Mouse (Mus musculus) limb, embryonic 13.5 days (tissue): ENCODE data around the gene Fbxl16. TPM values are rescaled to one million over a fixed set of nuclear protein-coding genes. Genes with fewer than 3 reads are reported as not detected.

Experiments used
- ATAC-seq: fragments of 200-750 bp; cut with Nextera tagmentation; 2 replicates; pipeline ENCODE4 v1.8.0; 2017; ENCODE audit warnings: low read depth, moderate number of reproducible peaks, moderate TSS enrichment; ENCODE audit not compliant: low FRiP score
- H3K27ac ChIP-seq: fragments of 300-500 bp; sonication (generic); 2 replicates; pipeline ENCODE4 v1.5.1; 2015; ENCODE audit warnings: inconsistent platforms, mild to moderate bottlenecking, moderate library complexity
- H3K27me3 ChIP-seq: fragments of 300-500 bp; sonication (generic); 2 replicates; pipeline ENCODE4 v1.6.1; 2015; ENCODE audit warnings: mild to moderate bottlenecking, inconsistent platforms
- H3K36me3 ChIP-seq: fragments of 300-500 bp; sonication (generic); 2 replicates; pipeline ENCODE4 v1.6.1; 2015; ENCODE audit warnings: inconsistent platforms, mild to moderate bottlenecking, moderate library complexity
- H3K4me1 ChIP-seq: fragments of 300-500 bp; sonication (generic); 2 replicates; pipeline ENCODE4 v1.6.1; 2015; ENCODE audit warnings: inconsistent platforms
- H3K4me2 ChIP-seq: fragments of 300-500 bp; sonication (generic); replicated peaks from 2 replicates; pipeline ENCODE4 v1.6.1; 2015; ENCODE audit warnings: inconsistent platforms, mild to moderate bottlenecking, moderate library complexity
- H3K4me3 ChIP-seq: fragments of 300-500 bp; sonication (generic); 2 replicates; pipeline ENCODE4 v1.5.1; 2015; ENCODE audit warnings: moderate library complexity, mild to moderate bottlenecking, inconsistent platforms
- H3K9ac ChIP-seq: fragments of 300-500 bp; sonication (generic); 2 replicates; pipeline ENCODE4 v1.6.1; 2015; ENCODE audit warnings: mild to moderate bottlenecking, inconsistent platforms
- H3K9me3 ChIP-seq: fragments of 300-500 bp; sonication (generic); 2 replicates; pipeline ENCODE4 v1.6.1; 2016; ENCODE audit warnings: inconsistent platforms
- whole genome bisulfite sequencing: fragments of 180-500 bp; shearing (Covaris S2); methylation state at CpG from one replicate; pipeline ENCODE4 v1.1.7; 2015; 5-methylcytosine and 5-hydroxymethylcytosine counted together
- polyA plus RNA-seq: library from polyadenylated mRNA; unstranded; fragments of >200 nt; fragmentation: Nextera tagmentation; extraction: Ambion mirVana; gene quantifications from 2 replicates; pipeline ENCODE4 v1.2.1, GENCODE M21; 2015

Gene Fbxl16
- polyA plus RNA-seq, 1 experiment from 2014 or later, result 2.8 TPM

DNA sequence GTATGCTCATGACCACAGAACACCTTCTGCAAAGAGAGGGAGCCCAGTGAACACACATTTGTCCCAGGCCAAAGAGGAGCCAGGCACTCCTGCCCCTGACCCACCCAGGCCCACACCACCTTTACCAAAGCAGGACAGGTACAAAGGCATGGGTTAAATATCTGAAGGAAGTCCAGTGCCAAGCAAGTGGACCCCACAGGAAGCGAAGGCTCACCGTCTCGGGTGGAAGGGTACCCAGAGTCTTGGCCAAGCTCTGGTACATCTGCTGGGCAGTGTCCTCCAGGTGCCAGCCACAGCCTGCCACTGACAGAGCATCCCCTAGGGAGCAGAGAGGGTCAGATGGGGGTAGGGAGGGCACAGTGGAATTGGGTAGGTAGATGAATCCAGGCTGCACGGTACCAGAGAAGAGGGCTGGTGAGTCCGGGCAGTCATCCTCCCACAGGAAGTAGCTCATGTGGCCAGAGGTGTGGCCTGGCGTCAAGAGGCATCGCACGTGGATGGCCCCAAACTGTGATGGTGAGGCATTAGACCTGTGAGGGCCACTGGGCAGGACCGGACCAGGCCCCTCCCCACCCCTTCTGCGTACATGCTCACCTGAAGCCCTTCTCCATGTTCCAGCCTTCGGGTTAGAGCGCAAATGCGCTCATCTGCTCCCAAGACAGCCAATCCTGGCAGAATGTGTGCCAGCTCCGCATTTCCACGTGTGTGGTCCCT is 24.9 kb upstream of the Fbxl16 start:
- no peak for ATAC-seq
- WGBS, result 79% methylated on average over 15 of the region's 15 CpGs
- Histone ChIP-seq H3K36me3 (peaks cover 64% of the 10 kb centered on the region), H3K27ac (no peak overlapping the region), H3K4me1 (peaks cover 18% of the 10 kb centered on the region), H3K9me3 (no peaks in the 10 kb centered on the region), H3K27me3 (no peaks in the 10 kb centered on the region), H3K9ac (peak overlapping the region; percentile 90), H3K4me2 (peak overlapping the region; percentile 86), H3K4me3 (peak overlapping the region; percentile 73)

DNA sequence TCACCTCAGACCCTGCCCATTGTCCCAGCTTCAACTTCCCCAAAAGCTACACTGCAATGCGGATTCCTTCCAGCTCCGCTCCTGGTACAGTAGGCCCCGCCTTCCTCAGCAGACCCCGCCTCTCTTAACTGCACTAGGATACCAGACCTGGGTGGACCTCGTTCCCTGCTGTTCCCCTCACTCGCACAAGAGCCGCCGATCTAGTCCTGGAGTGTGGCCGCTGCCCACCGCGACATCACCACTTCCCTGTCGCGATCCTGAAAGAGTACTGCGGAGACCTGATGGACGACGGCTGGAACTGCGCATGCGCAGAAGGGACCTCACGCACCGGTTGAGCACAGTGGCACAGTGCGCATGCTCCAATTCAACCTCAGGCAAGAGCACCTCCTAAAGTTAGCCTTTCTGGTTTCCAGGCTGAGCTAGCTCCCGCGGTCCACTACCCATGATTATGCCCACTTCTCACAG is 23.6 kb upstream of the Fbxl16 start, which contains the start of gene Haghl:
Gene Haghl (minus strand): TSS at position 393 of the 465 bp plus-strand sequence.
- Histone ChIP-seq H3K36me3 (peaks cover 62% of the 10 kb centered on the region), H3K4me2 (peak within 1 kb of the TSS; percentile 86), H3K27ac (peak within 1 kb of the TSS; percentile 92), H3K9me3 (no peaks in the 10 kb centered on the region), H3K4me3 (peak within 1 kb of the TSS; percentile 73), H3K4me1 (peaks cover 18% of the 10 kb centered on the region), H3K27me3 (no peaks in the 10 kb centered on the region), H3K9ac (peak within 1 kb of the TSS; percentile 90)
- peak; percentile 86 for ATAC-seq
- under 1% methylated on average over 23 of the region's 23 CpGs for WGBS

DNA sequence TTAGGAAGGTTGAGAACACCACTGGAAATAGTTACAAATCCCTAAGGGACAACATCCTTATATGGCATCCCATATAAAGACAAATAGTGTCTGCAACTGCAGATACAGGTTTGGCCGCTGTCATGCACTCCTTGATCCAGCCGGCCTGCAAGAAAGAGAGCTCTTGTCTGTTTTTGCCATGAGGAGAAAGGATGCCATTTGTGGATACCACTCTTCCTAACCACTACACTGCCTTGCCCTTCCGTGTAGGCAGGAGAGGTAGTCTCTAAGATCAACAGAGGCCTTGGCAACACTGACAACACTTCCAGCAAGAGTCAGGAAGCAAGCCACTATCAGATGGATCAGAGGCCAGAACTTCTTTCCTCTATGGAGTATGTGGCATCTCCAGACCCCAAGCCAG is 22.6 kb upstream of the Fbxl16 start, which contains the start of gene Ccdc78:
Gene Ccdc78 (plus strand): TSS at position 301 of the 400 bp plus-strand sequence.
- Histone ChIP-seq H3K27ac (peak within 1 kb of the TSS; percentile 92), H3K4me2 (peak within 1 kb of the TSS; percentile 86), H3K27me3 (no peaks in the 10 kb centered on the region), H3K4me1 (peaks cover 27% of the 10 kb centered on the region), H3K4me3 (peak within 1 kb of the TSS; percentile 73), H3K9ac (peak within 1 kb of the TSS; percentile 90), H3K9me3 (no peaks in the 10 kb centered on the region), H3K36me3 (peaks cover 52% of the 10 kb centered on the region)
- ATAC-seq, result no peak
- 76% methylated on average over 3 of the region's 3 CpGs for WGBS

DNA sequence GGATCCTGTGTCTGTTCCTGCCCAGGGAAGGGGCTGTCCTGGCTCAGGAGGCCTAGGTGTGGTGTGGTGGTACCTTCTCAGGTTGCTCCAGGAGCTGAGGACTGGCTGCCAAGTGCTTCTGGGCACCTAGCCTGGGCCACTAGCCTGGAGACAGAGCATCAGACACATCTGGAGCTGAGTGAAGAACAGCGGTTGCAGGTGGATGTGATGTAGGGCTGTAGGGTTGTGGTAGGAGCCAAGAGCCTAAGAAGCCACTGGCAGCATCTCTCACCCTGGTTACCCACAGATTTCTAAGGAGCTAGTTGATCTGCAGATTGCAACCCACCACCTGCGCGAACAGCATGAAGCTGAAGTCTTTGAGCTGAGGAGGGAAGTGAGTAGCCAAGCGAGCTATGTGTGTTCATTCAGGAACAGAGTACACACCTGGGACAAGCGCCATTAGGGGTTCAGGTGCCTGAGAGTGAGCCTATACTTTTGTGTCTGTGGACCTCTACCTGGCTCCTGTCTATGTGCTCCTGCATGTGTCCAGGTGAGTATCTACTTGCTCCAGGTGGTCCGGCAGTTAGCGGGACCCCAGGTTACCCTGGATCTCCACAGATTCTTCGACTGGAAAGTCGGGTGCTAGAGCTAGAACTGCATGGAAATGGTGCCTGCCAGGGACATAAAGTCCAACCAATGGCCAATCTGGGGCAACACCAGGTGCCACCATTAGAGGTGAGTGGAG is 21.9 kb upstream of the Fbxl16 start:
- Histone ChIP-seq H3K4me1 (peaks cover 33% of the 10 kb centered on the region), H3K4me2 (no peak overlapping the region), H3K27ac (no peak overlapping the region), H3K9ac (no peak overlapping the region), H3K4me3 (no peak overlapping the region), H3K27me3 (no peaks in the 10 kb centered on the region), H3K9me3 (no peaks in the 10 kb centered on the region), H3K36me3 (peaks cover 46% of the 10 kb centered on the region)
- WGBS, result 90% methylated on average over 9 of the region's 9 CpGs
- no peak for ATAC-seq

DNA sequence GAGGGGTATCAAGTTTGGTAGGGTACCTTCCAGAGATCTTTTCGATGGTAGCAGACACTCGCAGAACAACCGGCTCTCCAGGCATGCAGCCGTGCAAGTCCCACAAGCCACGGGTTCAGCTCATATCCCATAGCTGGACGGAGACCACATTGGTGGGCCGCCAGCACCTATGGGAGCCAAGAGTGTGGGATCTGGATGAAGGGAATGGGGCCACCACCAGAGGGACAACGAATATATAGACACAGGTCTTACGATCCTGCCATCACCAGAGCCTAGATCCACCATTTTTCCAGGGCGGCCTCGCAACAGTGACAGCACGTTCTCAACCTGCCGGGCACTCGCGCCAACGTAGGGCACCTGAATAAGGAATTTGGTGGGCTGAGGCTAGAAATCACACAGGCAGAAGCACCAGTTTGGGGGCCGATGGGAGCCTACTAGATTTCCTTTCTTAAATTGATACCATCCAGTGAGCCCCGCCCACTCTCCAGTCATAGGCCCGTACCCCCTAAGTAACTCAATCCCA is 17.5 kb upstream of the Fbxl16 start:
- peaks cover 47% of the 10 kb centered on the region for H3K4me1 ChIP-seq

DNA sequence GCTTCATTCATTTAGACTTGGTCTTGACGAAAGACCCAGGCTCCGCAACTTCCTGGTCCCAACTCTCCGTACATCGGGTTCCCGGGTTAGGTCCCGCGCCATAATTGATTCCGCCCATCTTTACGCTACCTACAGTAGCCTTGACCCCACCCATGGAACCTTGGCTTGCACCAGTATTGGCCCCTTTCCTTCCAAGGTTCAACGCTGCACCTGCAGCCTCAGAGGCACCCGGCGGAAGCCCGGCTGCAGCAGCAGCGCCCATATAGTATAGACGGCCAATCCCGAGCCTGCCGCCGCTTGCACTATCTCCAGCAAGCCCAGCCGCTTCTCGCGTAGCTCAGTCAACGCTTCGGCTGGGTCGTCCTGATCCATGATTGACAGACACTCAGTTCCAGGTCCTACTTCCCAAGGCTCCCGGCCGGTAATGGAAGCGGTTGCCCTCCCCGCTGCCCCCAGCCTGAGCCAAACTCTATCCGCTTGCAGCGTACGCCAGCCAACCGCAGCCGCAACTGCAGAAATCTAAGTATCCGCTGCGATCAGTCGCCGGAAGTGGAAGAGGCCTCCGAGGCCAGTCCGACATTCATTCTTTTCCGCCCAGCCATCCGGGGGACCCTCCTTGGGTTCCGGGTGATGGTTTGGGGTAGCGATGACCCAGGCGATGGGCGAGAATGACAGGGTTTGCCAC is 16.9 kb upstream of the Fbxl16 start:
- peaks cover 48% of the 10 kb centered on the region for H3K4me1 ChIP-seq
- peak overlapping the region; percentile 81 for H3K9ac ChIP-seq
- ATAC-seq, result peak; percentile 57
- H3K9me3 ChIP-seq, result no peaks in the 10 kb centered on the region
- H3K4me2 ChIP-seq, result peak overlapping the region; percentile 92
- peak overlapping the region; percentile 91 for H3K27ac ChIP-seq
- H3K36me3 ChIP-seq, result peaks cover 23% of the 10 kb centered on the region
- no peaks in the 10 kb centered on the region for H3K27me3 ChIP-seq
- under 1% methylated on average over 45 of the region's 45 CpGs for WGBS
- H3K4me3 ChIP-seq, result peak overlapping the region; percentile 87

More for the DNA sequence above, 17.5 kb upstream of the Fbxl16 start:
- Histone ChIP-seq H3K27me3 (no peaks in the 10 kb centered on the region), H3K4me3 (peak overlapping the region; percentile 87), H3K36me3 (peaks cover 23% of the 10 kb centered on the region), H3K4me2 (peak overlapping the region; percentile 92), H3K9me3 (no peaks in the 10 kb centered on the region), H3K27ac (peak overlapping the region; percentile 91; the same call in 1 of the 2 replicates), H3K9ac (peak overlapping the region; percentile 81)
- ATAC-seq, result 0 out of 2 replicates have a peak, but pooled peaks have one; percentile 2
- WGBS, result 27% methylated on average over 19 of the region's 19 CpGs

DNA sequence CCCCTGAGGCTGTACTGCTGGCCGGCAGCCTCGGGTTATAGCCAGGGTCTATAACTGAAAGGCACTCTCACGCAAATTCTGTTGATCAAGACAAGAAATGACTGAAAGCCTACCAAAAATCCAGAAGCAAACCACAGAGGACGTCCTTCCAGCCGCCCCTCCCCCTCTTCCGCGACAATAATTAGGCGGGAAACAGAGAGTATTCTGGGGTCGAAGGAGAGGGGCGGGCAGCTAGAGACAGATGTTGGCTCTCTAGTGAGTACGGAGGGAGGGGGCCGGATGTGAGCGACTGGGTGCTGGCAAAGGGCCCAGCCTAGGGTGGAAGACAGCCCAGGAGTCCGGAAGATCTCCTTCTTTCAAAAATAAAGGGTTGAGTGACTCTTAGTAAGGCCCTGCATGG is 16.3 kb upstream of the Fbxl16 start, which contains the start of gene Fam173a:
Gene Fam173a (minus strand): TSS at position 287 of the 400 bp plus-strand sequence.
- Histone ChIP-seq H3K9me3 (no peaks in the 10 kb centered on the region), H3K27ac (peak within 1 kb of the TSS; percentile 91), H3K4me3 (peak within 1 kb of the TSS; percentile 87), H3K36me3 (peaks cover 20% of the 10 kb centered on the region), H3K4me2 (peak within 1 kb of the TSS; percentile 92), H3K27me3 (no peaks in the 10 kb centered on the region), H3K4me1 (peaks cover 53% of the 10 kb centered on the region), H3K9ac (peak within 1 kb of the TSS; percentile 81)
- WGBS, result 0% methylated on average over 14 of the region's 14 CpGs
- peak; percentile 51 for ATAC-seq

DNA sequence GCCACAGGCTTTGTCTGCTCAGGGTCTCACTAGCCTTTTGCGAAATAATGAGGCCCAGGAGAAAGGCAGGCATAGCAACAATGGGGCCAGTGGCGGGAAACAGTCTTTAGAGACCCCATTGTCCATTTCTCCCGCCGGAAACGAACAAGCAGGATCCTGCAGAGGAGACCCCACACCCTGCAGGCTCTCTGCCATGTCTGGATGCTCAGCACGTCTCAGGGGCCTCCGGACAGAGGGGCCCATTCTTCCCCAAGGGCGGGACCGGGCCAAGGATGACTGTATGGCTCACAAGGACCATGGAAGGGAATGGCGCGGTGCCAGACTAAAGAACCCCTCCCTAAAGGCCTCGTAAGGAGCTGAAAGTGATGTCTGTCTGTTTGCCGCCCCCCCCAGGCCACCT is 14.7 kb upstream of the Fbxl16 start:
- peaks cover 8% of the 10 kb centered on the region for H3K36me3 ChIP-seq
- H3K4me2 ChIP-seq, result no peak overlapping the region
- H3K9me3 ChIP-seq, result no peaks in the 10 kb centered on the region
- no peaks in the 10 kb centered on the region for H3K27me3 ChIP-seq
- WGBS, result 82% methylated on average over 13 of the region's 13 CpGs
- no peak overlapping the region for H3K4me3 ChIP-seq
- H3K4me1 ChIP-seq, result peaks cover 54% of the 10 kb centered on the region
- no peak for ATAC-seq
- H3K9ac ChIP-seq, result no peak overlapping the region
- H3K27ac ChIP-seq, result no peak overlapping the region

DNA sequence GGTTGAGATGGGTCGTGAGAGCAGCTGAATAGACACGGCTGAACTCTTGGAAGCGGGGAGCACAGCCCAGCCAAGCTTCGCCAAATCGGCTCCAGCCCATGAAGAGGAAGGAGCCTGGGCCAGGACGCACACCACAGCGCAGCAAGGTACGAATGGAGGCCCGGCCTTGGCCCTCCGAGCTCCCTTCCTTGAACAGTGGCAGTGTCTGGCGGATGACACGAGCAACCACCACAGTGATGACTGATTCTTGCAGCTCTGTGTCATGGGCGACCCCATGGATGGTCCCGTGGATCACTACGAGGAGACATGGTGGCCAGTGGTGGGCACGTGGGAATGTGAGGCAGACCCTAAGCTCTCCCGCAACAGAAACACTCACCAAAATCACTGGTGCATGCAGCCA is 13.9 kb upstream of the Fbxl16 start:
- 0 out of 2 replicates have a peak overlapping the region, but pooled peaks have one; percentile 77 for H3K4me3 ChIP-seq
- H3K4me1 ChIP-seq, result peaks cover 54% of the 10 kb centered on the region
- no peaks in the 10 kb centered on the region; the same call in 1 of the 2 replicates for H3K36me3 ChIP-seq
- H3K27me3 ChIP-seq, result no peaks in the 10 kb centered on the region
- H3K9me3 ChIP-seq, result no peaks in the 10 kb centered on the region
- peak overlapping the region; percentile 91 for H3K4me2 ChIP-seq
- ATAC-seq, result no peak
- no peak overlapping the region for H3K27ac ChIP-seq
- WGBS, result 82% methylated on average over 17 of the region's 17 CpGs
- peak overlapping the region; percentile 81; the same call in 1 of the 2 replicates for H3K9ac ChIP-seq

DNA sequence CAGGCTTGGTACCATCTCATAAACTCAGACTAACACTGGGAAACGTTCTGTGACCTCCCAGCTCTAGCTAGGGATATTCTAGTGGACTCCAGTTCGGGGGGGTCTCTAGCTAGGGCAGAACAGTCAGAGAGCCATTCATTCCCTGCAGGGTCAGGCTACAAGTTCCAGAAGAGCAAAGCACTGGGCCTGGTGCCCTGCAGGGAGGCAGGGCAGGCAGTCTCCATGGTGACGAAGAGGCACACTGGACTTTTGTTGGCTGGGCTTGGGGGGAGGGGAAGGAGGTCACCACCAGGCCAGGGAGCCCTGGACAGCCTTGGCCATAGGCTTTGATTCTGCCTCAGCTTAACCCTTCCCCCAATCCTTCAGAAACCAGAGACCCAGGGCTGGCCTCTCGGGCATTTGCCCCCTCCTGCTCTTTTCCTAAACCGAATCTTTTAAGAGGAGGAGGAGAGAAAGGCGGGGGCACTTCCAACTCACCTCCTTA is 13.2 kb upstream of the Fbxl16 start, which contains the start of gene AC134908.4:
Gene AC134908.4 (minus strand): TSS at position 51 of the 484 bp plus-strand sequence.
- peak within 1 kb of the TSS; percentile 77 for H3K4me3 ChIP-seq
- WGBS, result 8% methylated on average over 6 of the region's 6 CpGs
- no peaks in the 10 kb centered on the region for H3K9me3 ChIP-seq
- peak within 1 kb of the TSS; percentile 91 for H3K4me2 ChIP-seq
- H3K27me3 ChIP-seq, result no peaks in the 10 kb centered on the region
- ATAC-seq, result no peak
- 0 out of 2 replicates have a peak within 1 kb of the TSS, but pooled peaks have one; percentile 17 for H3K27ac ChIP-seq
- no peaks in the 10 kb centered on the region for H3K36me3 ChIP-seq
- H3K4me1 ChIP-seq, result peaks cover 51% of the 10 kb centered on the region
- peak within 1 kb of the TSS; percentile 81 for H3K9ac ChIP-seq

DNA sequence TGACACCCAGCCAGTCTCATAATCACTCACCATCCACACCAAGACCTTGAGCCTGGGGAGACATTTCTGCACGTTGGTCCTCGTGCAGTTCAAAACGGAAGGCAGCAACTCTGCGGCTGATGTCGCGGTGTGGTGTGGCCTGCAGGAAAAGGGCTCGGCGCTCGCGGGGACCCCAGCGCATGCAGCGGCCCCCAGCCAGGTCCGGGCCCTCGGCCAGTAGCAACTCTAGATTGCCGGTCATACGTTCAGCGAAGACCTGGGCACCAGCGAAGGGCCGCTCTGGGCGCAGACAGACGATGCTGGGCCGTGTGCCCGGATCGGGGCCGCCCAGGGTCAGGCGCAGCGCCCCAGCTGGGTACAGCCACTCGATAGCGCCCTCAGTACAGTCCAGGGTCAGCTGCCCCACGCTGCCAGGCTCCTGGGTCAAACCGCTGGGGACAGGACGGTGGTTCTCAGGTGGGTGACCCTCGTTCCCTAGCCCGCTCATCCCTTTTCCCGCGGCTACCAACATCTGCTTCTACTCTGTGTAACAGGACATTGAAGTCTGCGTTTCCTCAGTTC is 12.6 kb upstream of the Fbxl16 start:
- Histone ChIP-seq H3K4me3 (peak overlapping the region; percentile 77), H3K4me1 (peaks cover 45% of the 10 kb centered on the region), H3K9me3 (no peaks in the 10 kb centered on the region), H3K4me2 (peak overlapping the region; percentile 91), H3K27ac (peak overlapping the region; percentile 17; the same call in 1 of the 2 replicates), H3K27me3 (peaks cover 1% of the 10 kb centered on the region; the same call in 1 of the 2 replicates), H3K36me3 (no peaks in the 10 kb centered on the region), H3K9ac (peak overlapping the region; percentile 81)
- under 1% methylated on average over 37 of the region's 37 CpGs for WGBS
- 0 out of 2 replicates have a peak, but pooled peaks have one; percentile 3 for ATAC-seq
